Mouse (Mus musculus): Measurements from ENCODE around the gene Nup93.

DNA sequence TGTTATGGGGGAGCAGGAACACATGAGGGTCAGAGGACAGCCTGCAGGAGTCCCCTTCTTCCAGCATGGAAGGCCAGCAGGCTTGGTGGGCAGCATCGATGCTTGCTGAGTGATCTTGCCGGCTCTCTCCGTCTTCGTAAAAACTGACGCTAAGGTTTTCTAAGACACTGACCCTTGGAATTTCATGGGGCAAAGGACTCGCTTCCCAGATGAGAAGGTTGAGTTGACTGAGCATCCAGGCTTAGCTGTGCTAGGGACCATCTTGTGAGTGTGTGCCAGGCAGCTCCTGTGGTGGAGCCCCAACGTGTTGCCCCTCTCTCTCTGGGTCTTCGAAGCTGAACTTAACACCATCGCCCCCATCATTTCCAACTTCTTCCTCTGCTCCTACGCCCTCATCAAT, 128.3 kb downstream of the Nup93 start:
- TF ChIP-seq EP300 (optimal IDR thresholded peaks at IDR 0.05), result no peak
- TF ChIP-seq CTCF (IDR thresholded peaks at IDR 0.05; ENCODE audit: low read depth), result no peak

Data from stomach, postnatal 0 days (tissue).